28 mouse cellular contexts compared by ENCODE assay signal in genomic region chr16:14009966-14010365, GRCm38 (mm10). TPM values are rescaled to one million over a fixed set of nuclear protein-coding genes. Genes with fewer than 3 reads are reported as not detected.
"Had no signal": no experiment of that assay in that cellular context is flagged by ENCODE, and none has a peak within 500 bp of the region (broad histone marks: within the 10 kb centered on the region; RNA-seq: fewer than 3 reads in every experiment).

No protein-coding gene starts in this region.

- H3K36me3 ChIP-seq: forebrain, embryonic 15.5 days; heart, embryonic 13.5 days; heart, embryonic 15.5 days; hindbrain, embryonic 15.5 days; limb, embryonic 13.5 days; limb, embryonic 15.5 days; liver, embryonic 13.5 days; liver, embryonic 15.5 days had no signal

- H3K4me2 ChIP-seq: forebrain, embryonic 15.5 days; heart, embryonic 11.5 days; heart, embryonic 13.5 days; heart, embryonic 15.5 days; hindbrain, embryonic 13.5 days; hindbrain, embryonic 15.5 days; limb, embryonic 13.5 days; limb, embryonic 15.5 days; liver, embryonic 11.5 days; liver, embryonic 13.5 days; liver, embryonic 15.5 days had no signal

- H3K27ac ChIP-seq: forebrain, embryonic 15.5 days; heart, embryonic 13.5 days; heart, embryonic 15.5 days; hindbrain, embryonic 13.5 days; hindbrain, embryonic 15.5 days; hindbrain, postnatal 0 days; limb, embryonic 13.5 days; limb, embryonic 15.5 days; liver, embryonic 13.5 days; liver, embryonic 15.5 days had no signal

- H3K9ac ChIP-seq: forebrain, embryonic 15.5 days; forebrain, postnatal 0 days; heart, embryonic 13.5 days; heart, embryonic 15.5 days; hindbrain, embryonic 13.5 days; hindbrain, embryonic 15.5 days; limb, embryonic 13.5 days; limb, embryonic 15.5 days; liver, embryonic 13.5 days; liver, embryonic 15.5 days had no signal

- H3K4me3 ChIP-seq: forebrain, embryonic 15.5 days; heart, embryonic 13.5 days; heart, embryonic 15.5 days; hindbrain, embryonic 13.5 days; hindbrain, embryonic 15.5 days; limb, embryonic 13.5 days; limb, embryonic 15.5 days; liver, embryonic 13.5 days; liver, embryonic 15.5 days had no signal

- H3K4me1 ChIP-seq: forebrain, embryonic 15.5 days; heart, embryonic 15.5 days; hindbrain, embryonic 13.5 days; hindbrain, embryonic 15.5 days; limb, embryonic 13.5 days; limb, embryonic 15.5 days; liver, embryonic 13.5 days; liver, embryonic 15.5 days had no signal

- H3K27me3 ChIP-seq: forebrain, embryonic 15.5 days; heart, embryonic 13.5 days; heart, embryonic 15.5 days; hindbrain, embryonic 13.5 days; hindbrain, embryonic 15.5 days; limb, embryonic 13.5 days; limb, embryonic 15.5 days; liver, embryonic 13.5 days; liver, embryonic 15.5 days had no signal

- DNase-seq: forebrain, postnatal 0 days; gastrocnemius, postnatal 14 days; gastrocnemius, postnatal 36 days; heart, adult 18-20 months; heart, postnatal 14 days; heart, postnatal 36 days; kidney, adult 18-20 months; layer of hippocampus, adult 9-11 months; layer of hippocampus, postnatal 36 days; left cerebral cortex, postnatal 4 days; liver, embryonic 13.5 days; lung, adult 18-20 months had no signal

- H3K9me3 ChIP-seq: forebrain, embryonic 15.5 days; heart, embryonic 13.5 days; heart, embryonic 15.5 days; hindbrain, embryonic 13.5 days; hindbrain, embryonic 15.5 days; limb, embryonic 13.5 days; limb, embryonic 15.5 days; liver, embryonic 13.5 days; liver, embryonic 15.5 days had no signal

- ATAC-seq: forebrain, embryonic 15.5 days; forebrain, postnatal 0 days; hindbrain, postnatal 0 days; intestine, embryonic 16.5 days had no signal

RNA-seq across cellular contexts. Expression of gene Ifitm7, which starts 23.3 kb away (rescaled TPM):
- polyA plus RNA-seq: heart, embryonic 11.5 days; heart, embryonic 13.5 days; heart, embryonic 15.5 days; heart, postnatal 0 days; intestine, embryonic 14.5 days; intestine, embryonic 16.5 days; large intestine, adult 2 months; limb, embryonic 15.5 days; liver, embryonic 11.5 days; liver, embryonic 13.5 days; liver, embryonic 15.5 days had no signal

RNA-seq across cellular contexts. Expression of gene 2900011O08Rik, which starts 23.6 kb away (rescaled TPM):
- polyA plus RNA-seq: gonadal fat pad, adult 2 months had no signal
